Mouse (Mus musculus) megakaryocyte, adult 5-6 weeks (primary cell): ENCODE measurements around the gene Rag1. TPM values are rescaled to one million over a fixed set of nuclear protein-coding genes. Genes with fewer than 3 reads are reported as not detected.

Experiments
- ATAC-seq: 2 replicates; pipeline ENCODE4 v1.8.0; 2016; ENCODE audit warnings: mild to moderate bottlenecking, inconsistent platforms; ENCODE audit not compliant: poor library complexity, severe bottlenecking
- total RNA-seq, 2 experiments: library from RNA; stranded (forward) in 1 of 2; stranded (reverse) in 1 of 2; fragments of 153-499, 151-499 nt in 1 of 2; fragments of 221-1000, 200-1000 nt in 1 of 2; gene quantifications; 2 replicates each; pipeline versions ENCODE4 v1.2.3 to v1.2.4; 2015 to 2017

Rag1 gene
- total RNA-seq, 2 experiments from 2014 or later: 0.04 TPM; not detected in 1

- no peak for ATAC-seq
Observed at GRCm38 (mm10) chr2:101592886-101593285, 56.4 kb downstream of the Rag1 start.

GRCm38 (mm10) chr2:101592023-101592841 lies 57.1 kb downstream of the Rag1 start:
- ATAC-seq: no peak

GRCm38 (mm10) chr2:101591356-101591755 lies 57.9 kb downstream of the Rag1 start:
- no peak for ATAC-seq

Other genes starting within 250 kb of the Rag1 start
- gene Rag2, start 24.8 kb downstream of the Rag1 start, total RNA-seq (2015): 0.48 TPM in 1 of 2 replicates, not detected in the other
- not detected in 2 replicates for gene Rag2, start 24.8 kb downstream of the Rag1 start, total RNA-seq (2017)
- 21.2 and 22.0 TPM in 2 replicates for gene B230118H07Rik, start within 50 bp of the Rag1 start, total RNA-seq (2015)
- 17.8 and 19.7 TPM in 2 replicates for gene B230118H07Rik, start within 50 bp of the Rag1 start, total RNA-seq (2017)
- 27.7 and 30.2 TPM in 2 replicates for gene Traf6, start 28.9 kb upstream of the Rag1 start, total RNA-seq (2015)
- 14.6 and 19.4 TPM in 2 replicates for gene Traf6, start 28.9 kb upstream of the Rag1 start, total RNA-seq (2017)
- gene Prr5l, start 233.5 kb upstream of the Rag1 start, total RNA-seq (2015): 2.0 and 5.2 TPM in 2 replicates
- 4.1 TPM in 2 replicates for gene Prr5l, start 233.5 kb upstream of the Rag1 start, total RNA-seq (2017)
- gene Commd9, start 236.7 kb upstream of the Rag1 start, total RNA-seq (2015): 7.9 and 9.0 TPM in 2 replicates
- 49.2 and 68.2 TPM in 2 replicates for gene Commd9, start 236.7 kb upstream of the Rag1 start, total RNA-seq (2017)